Mouse (Mus musculus): Measurements from ENCODE around the gene Rnf25. TPM values are rescaled to one million over a fixed set of nuclear protein-coding genes. Genes with fewer than 3 reads are reported as not detected.

Rnf25 gene
- polyA plus RNA-seq (2017; shearing (Covaris generic)) = 10 to 100 TPM; 19.4 to 25.8 TPM

DNA sequence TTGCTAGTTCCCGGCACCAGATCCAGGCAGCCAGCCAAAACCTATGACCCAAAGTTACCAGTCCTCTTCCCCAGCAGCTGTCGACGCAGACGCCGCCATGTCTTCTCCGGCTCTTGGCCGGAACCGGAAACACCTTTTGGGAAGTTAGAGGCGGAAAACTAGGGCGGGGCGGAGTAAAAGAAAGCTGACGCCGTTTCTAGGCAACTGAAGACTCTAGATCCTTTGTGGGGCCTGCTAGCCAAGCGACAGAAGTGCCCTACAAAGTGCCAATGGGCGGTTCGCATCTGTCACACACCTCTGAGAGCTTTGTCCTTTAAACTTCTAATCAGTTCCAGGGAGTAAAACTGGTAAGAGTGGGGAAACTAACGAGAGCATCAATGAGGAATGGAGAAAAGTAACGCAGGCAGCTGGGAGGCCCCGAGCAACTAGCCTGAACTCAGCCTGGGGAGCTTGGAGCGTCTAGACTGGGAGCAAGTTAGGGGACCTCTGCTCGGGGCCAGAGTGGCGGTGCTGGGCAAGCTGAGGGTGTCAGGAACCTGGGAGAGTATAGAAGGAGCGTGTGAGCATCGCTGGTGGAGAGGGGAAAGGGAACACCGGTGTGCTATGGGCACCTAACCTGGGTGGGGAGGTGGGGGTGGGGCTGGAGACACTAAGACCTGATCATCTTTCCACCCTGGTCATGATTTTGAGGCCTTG, at the start of gene Rnf25, which contains the start of gene Stk36:
Gene Rnf25, minus strand, starts transcription at position 131 of the 696 bp plus-strand sequence.
Gene Stk36, plus strand, starts transcription at position 179 of the 696 bp plus-strand sequence.

DNA sequence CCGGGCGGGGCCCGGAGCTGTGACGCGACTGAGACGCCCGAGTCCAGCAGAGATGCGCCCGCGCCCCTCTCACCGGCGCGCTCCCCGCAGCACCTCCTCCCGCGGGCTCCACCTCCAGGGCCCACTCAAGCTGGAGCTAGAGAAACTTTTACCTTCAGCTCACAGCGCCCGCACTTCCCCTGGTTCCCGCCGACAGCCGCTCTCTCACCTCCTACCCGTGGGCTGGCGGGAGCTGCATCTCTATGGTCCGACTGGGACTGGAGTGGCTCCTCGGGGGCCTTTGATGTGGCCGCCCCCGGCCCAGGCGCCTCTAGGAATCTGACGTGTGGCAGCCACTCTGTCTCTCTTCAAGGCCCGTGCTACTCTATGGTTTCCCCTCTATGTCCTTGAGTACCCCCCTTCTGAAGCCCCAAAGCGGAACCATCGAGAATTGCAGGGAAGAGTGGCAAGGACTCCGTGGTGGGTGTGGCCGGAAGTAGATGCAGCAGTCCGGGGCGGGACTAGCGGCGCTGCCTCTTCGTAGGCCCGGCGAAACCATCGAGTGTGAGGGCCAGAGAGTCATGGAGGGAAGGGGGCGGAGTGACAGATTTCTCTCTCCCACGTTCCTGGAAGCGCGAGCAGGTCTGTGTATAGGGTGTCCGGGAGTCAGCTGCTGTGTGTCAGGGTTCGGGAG, 13.3 kb downstream of the Rnf25 start, which contains the start of the genes Zfp142 and Bcs1l:
Gene Zfp142, minus strand, starts transcription at position 474 of the 673 bp plus-strand sequence.
Gene Bcs1l, plus strand, starts transcription at position 517 of the 673 bp plus-strand sequence.

DNA sequence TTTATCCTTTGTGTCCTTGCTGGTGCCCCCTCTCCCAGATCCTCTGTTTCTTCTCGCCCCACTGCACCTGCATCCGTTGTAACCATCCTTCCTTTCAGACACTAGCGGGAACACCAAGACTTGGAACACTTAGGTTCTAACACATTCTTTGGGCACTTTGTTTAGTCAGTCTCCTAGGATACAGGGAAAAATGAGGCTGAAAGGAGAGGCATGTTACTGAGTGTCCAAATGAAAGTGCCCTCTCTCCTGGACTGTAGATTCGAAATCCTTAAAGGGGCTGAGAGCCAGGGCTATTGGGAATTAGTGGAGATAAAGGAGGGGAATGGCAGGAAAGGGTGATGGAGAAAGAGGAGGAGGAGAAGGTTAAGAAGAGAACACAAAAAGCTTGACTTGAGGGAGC, 57.0 kb downstream of the Rnf25 start, which contains the start of gene Usp37:
Gene Usp37, minus strand, starts transcription at position 101 of the 400 bp plus-strand sequence.

Other genes starting within 250 kb of the Rnf25 start
- gene Catip, start 239.3 kb downstream of the Rnf25 start, polyA plus RNA-seq (2017; shearing (Covaris generic)) = not detected
- gene Slc11a1, start 226.2 kb downstream of the Rnf25 start, polyA plus RNA-seq (2017; shearing (Covaris generic)) = 1 to 10 TPM; 1.9 to 4.5 TPM
- gene Ctdsp1, start 209.9 kb downstream of the Rnf25 start, polyA plus RNA-seq (2017; shearing (Covaris generic)) = 1 to 10 TPM; 4.9 to 6.8 TPM
- under 1 TPM; 0.05 to 0.16 TPM for gene Vil1, start 192.0 kb downstream of the Rnf25 start, polyA plus RNA-seq (2017; shearing (Covaris generic))
- gene Cnot9, start 95.3 kb downstream of the Rnf25 start, polyA plus RNA-seq (2017; shearing (Covaris generic)) = 10 to 100 TPM; 34.7 to 37.7 TPM
- 1 to 10 TPM in 1 of 2 experiments, under 1 TPM in 1; 0.66 to 1.5 TPM for gene Plcd4, start 58.5 kb downstream of the Rnf25 start, polyA plus RNA-seq (2017; shearing (Covaris generic))
- 10 to 100 TPM; 12.0 to 13.0 TPM for gene Usp37, start 57.1 kb downstream of the Rnf25 start, polyA plus RNA-seq (2017; shearing (Covaris generic))
- 10 to 100 TPM; 10.2 to 14.0 TPM for gene Zfp142, start 13.2 kb downstream of the Rnf25 start, polyA plus RNA-seq (2017; shearing (Covaris generic))
- 10 to 100 TPM in 1 of 2 experiments, 1 to 10 TPM in 1; 9.8 to 11.9 TPM for gene Bcs1l, start 13.1 kb downstream of the Rnf25 start, polyA plus RNA-seq (2017; shearing (Covaris generic))
- under 1 TPM in 1 of 2 experiments, not detected in 1; 0.53 TPM for gene Stk36, start within 50 bp of the Rnf25 start, polyA plus RNA-seq (2017; shearing (Covaris generic))
- gene Ttll4, start 60.3 kb upstream of the Rnf25 start, polyA plus RNA-seq (2017; shearing (Covaris generic)) = 10 to 100 TPM; 13.3 to 24.1 TPM
- gene Cyp27a1, start 112.2 kb upstream of the Rnf25 start, polyA plus RNA-seq (2017; shearing (Covaris generic)) = under 1 TPM in 1 of 2 experiments, not detected in 1; 0.66 TPM
- gene Prkag3, start 147.8 kb upstream of the Rnf25 start, polyA plus RNA-seq (2017; shearing (Covaris generic)) = under 1 TPM in 1 of 2 experiments, not detected in 1; 0.15 TPM
- gene Wnt6, start 170.5 kb upstream of the Rnf25 start, polyA plus RNA-seq (2017; shearing (Covaris generic)) = under 1 TPM in 1 of 2 experiments, not detected in 1; 0.68 TPM
- 1 to 10 TPM in 1 of 2 experiments, under 1 TPM in 1; 0.74 to 1.2 TPM for gene Wnt10a, start 190.1 kb upstream of the Rnf25 start, polyA plus RNA-seq (2017; shearing (Covaris generic))

Data from activated CD4-positive, CD25-positive, alpha-beta regulatory T cell (primary cell).